Mouse (Mus musculus) neural tube, embryonic 12.5 days (tissue): ENCODE results near the gene Ivns1abp. TPM values are rescaled to one million over a fixed set of nuclear protein-coding genes. Genes with fewer than 3 reads are reported as not detected.
"Not testable (repeated sequence)": the region's sequence is repeated elsewhere in the genome, so short reads cannot be mapped to it uniquely, and the experiment has no call there.

Experiments used
- ATAC-seq: fragments of 200-750 bp; cut with Nextera tagmentation; 2 replicates; pipeline ENCODE4 v1.8.0; 2017; ENCODE audit warnings: low read depth, mild to moderate bottlenecking, moderate TSS enrichment, moderate library complexity; ENCODE audit not compliant: low FRiP score
- H3K27ac ChIP-seq: fragments of 300-500 bp; sonication (generic); 2 replicates; pipeline ENCODE4 v1.5.1; 2016
- H3K27me3 ChIP-seq: fragments of 300-500 bp; sonication (generic); replicated peaks from 2 replicates; pipeline ENCODE4 v1.6.1; 2016; ENCODE audit warnings: mild to moderate bottlenecking
- H3K36me3 ChIP-seq: fragments of 300-500 bp; sonication (generic); 2 replicates; pipeline ENCODE4 v1.6.1; 2016; ENCODE audit warnings: mild to moderate bottlenecking
- H3K4me1 ChIP-seq: fragments of 300-500 bp; sonication (generic); 2 replicates; pipeline ENCODE4 v1.6.1; 2016
- H3K4me2 ChIP-seq: fragments of 300-500 bp; sonication (generic); replicated peaks from 2 replicates; pipeline ENCODE4 v1.6.1; 2016; ENCODE audit warnings: mild to moderate bottlenecking
- H3K4me3 ChIP-seq: fragments of 300-500 bp; sonication (generic); 2 replicates; pipeline ENCODE4 v1.5.1; 2016
- H3K9ac ChIP-seq: fragments of 300-500 bp; sonication (generic); 2 replicates; pipeline ENCODE4 v1.6.1; 2016; ENCODE audit warnings: mild to moderate bottlenecking
- H3K9me3 ChIP-seq: fragments of 300-500 bp; sonication (generic); 2 replicates; pipeline ENCODE4 v1.6.1; 2016; ENCODE audit warnings: mild to moderate bottlenecking
- WGBS: fragments of 180-500 bp; shearing (Covaris S2); methylation state at CpG from one replicate; pipeline ENCODE4 v1.1.7; 2016; 5-methylcytosine and 5-hydroxymethylcytosine counted together
- polyA plus RNA-seq: library from polyadenylated mRNA; unstranded; fragments of >200 nt; fragmentation: Nextera tagmentation; extraction: Ambion mirVana; gene quantifications from 2 replicates; pipeline ENCODE4 v1.2.1, GENCODE M21; 2016

Ivns1abp gene
- polyA plus RNA-seq, 1 experiment from 2014 or later = 344 TPM

- Histone ChIP-seq H3K9me3 (no peaks in the 10 kb centered on the region), H3K27me3 (no peaks in the 10 kb centered on the region)
- ATAC-seq = no peak; the same call in 1 of the 2 replicates
Measured at GRCm38 (mm10) chr1:151343571-151344282, 550 bp upstream of the Ivns1abp start.

GRCm38 (mm10) chr1:151345109-151345862, 1.0 kb downstream of the Ivns1abp start:
- under 1% methylated on average over 55 of the region's 55 CpGs for WGBS
- peaks cover 30% of the 10 kb centered on the region for H3K4me1 ChIP-seq
- H3K4me3 ChIP-seq = peak overlapping the region; percentile 94
- peaks cover 7% of the 10 kb centered on the region; the same call in 1 of the 2 replicates for H3K36me3 ChIP-seq
- peak overlapping the region; percentile 97 for H3K9ac ChIP-seq
- H3K27me3 ChIP-seq = no peaks in the 10 kb centered on the region
- peak overlapping the region; percentile 70 for H3K4me2 ChIP-seq
- peak; percentile 82 for ATAC-seq
- H3K9me3 ChIP-seq = no peaks in the 10 kb centered on the region
- H3K27ac ChIP-seq = peak overlapping the region; percentile 90

More at GRCm38 (mm10) chr1:151343571-151344282, 550 bp upstream of the Ivns1abp start:
- H3K4me3 ChIP-seq = peak overlapping the region; percentile 94
- H3K27ac ChIP-seq = no peak overlapping the region; the same call in 1 of the 2 replicates
- H3K36me3 ChIP-seq = no peaks in the 10 kb centered on the region
- peaks cover 37% of the 10 kb centered on the region for H3K4me1 ChIP-seq
- 1% methylated on average over 17 of the region's 17 CpGs for WGBS
- H3K9ac ChIP-seq = peak overlapping the region; percentile 56
- H3K4me2 ChIP-seq = peak overlapping the region; percentile 70

GRCm38 (mm10) chr1:151345863-151346195, 1.6 kb downstream of the Ivns1abp start:
- Histone ChIP-seq H3K36me3 (peaks cover 8% of the 10 kb centered on the region; the same call in 1 of the 2 replicates), H3K4me2 (peak overlapping the region; percentile 70), H3K9ac (peak overlapping the region; percentile 97), H3K27me3 (no peaks in the 10 kb centered on the region), H3K4me1 (peaks cover 30% of the 10 kb centered on the region), H3K9me3 (no peaks in the 10 kb centered on the region), H3K27ac (no peak overlapping the region), H3K4me3 (peak overlapping the region; percentile 94)
- no peak for ATAC-seq

GRCm38 (mm10) chr1:151346681-151347127, 2.4 kb downstream of the Ivns1abp start:
- WGBS = 65% methylated on average over 6 of the region's 6 CpGs
- Histone ChIP-seq H3K36me3 (peaks cover 16% of the 10 kb centered on the region), H3K4me2 (peak overlapping the region; percentile 70), H3K27ac (no peak overlapping the region), H3K4me1 (peaks cover 30% of the 10 kb centered on the region), H3K9me3 (no peaks in the 10 kb centered on the region), H3K4me3 (peak overlapping the region; percentile 18), H3K9ac (peak overlapping the region; percentile 97), H3K27me3 (no peaks in the 10 kb centered on the region)
- no peak for ATAC-seq

- Histone ChIP-seq H3K36me3 (peaks cover 32% of the 10 kb centered on the region), H3K4me1 (peaks cover 18% of the 10 kb centered on the region)
- not testable (repeated sequence) for ATAC-seq, H3K4me3 ChIP-seq, H3K4me2 ChIP-seq, H3K27ac ChIP-seq, H3K9ac ChIP-seq, H3K9me3 ChIP-seq, H3K27me3 ChIP-seq
- 87% methylated on average over 4 of the region's 4 CpGs for WGBS
Measured at GRCm38 (mm10) chr1:151348293-151348692, 4.0 kb downstream of the Ivns1abp start.

- Histone ChIP-seq H3K27ac (no peak overlapping the region), H3K27me3 (no peaks in the 10 kb centered on the region), H3K4me2 (no peak overlapping the region), H3K9me3 (no peaks in the 10 kb centered on the region), H3K4me1 (peaks cover 3% of the 10 kb centered on the region; the same call in 1 of the 2 replicates), H3K9ac (no peak overlapping the region), H3K4me3 (no peak overlapping the region), H3K36me3 (peaks cover 74% of the 10 kb centered on the region)
- ATAC-seq = no peak
- WGBS = 95% methylated on average over 2 of the region's 2 CpGs
Measured at GRCm38 (mm10) chr1:151352911-151353310, 8.6 kb downstream of the Ivns1abp start.

GRCm38 (mm10) chr1:151355994-151356393, 11.7 kb downstream of the Ivns1abp start:
- Histone ChIP-seq H3K9ac (no peak overlapping the region), H3K27ac (no peak overlapping the region), H3K4me2 (no peak overlapping the region), H3K27me3 (no peaks in the 10 kb centered on the region), H3K4me1 (no peaks in the 10 kb centered on the region), H3K4me3 (no peak overlapping the region), H3K9me3 (no peaks in the 10 kb centered on the region), H3K36me3 (peaks cover 95% of the 10 kb centered on the region)
- no peak for ATAC-seq
- WGBS = 95% methylated on average over 5 of the region's 5 CpGs

- no peak overlapping the region for H3K4me3 ChIP-seq
Measured at GRCm38 (mm10) chr1:151359374-151359773, 15.1 kb downstream of the Ivns1abp start.

GRCm38 (mm10) chr1:151366944-151367605, 22.8 kb downstream of the Ivns1abp start:
- WGBS = 85% methylated on average over 8 of the region's 8 CpGs
- H3K36me3 ChIP-seq = peaks cover 61% of the 10 kb centered on the region

More at GRCm38 (mm10) chr1:151359374-151359773, 15.1 kb downstream of the Ivns1abp start:
- no peaks in the 10 kb centered on the region for H3K9me3 ChIP-seq
- no peak overlapping the region for H3K9ac ChIP-seq
- no peak overlapping the region for H3K27ac ChIP-seq
- 92% methylated on average over 3 of the region's 3 CpGs for WGBS
- no peak overlapping the region for H3K4me2 ChIP-seq
- H3K27me3 ChIP-seq = no peaks in the 10 kb centered on the region
- peaks cover 87% of the 10 kb centered on the region for H3K36me3 ChIP-seq
- H3K4me1 ChIP-seq = no peaks in the 10 kb centered on the region
- ATAC-seq = no peak

GRCm38 (mm10) chr1:151367721-151368324, 23.5 kb downstream of the Ivns1abp start:
- no peak overlapping the region for H3K9ac ChIP-seq
- no peak for ATAC-seq
- 92% methylated on average over 5 of the region's 5 CpGs for WGBS
- no peak overlapping the region for H3K4me3 ChIP-seq
- H3K9me3 ChIP-seq = no peaks in the 10 kb centered on the region
- no peak overlapping the region for H3K27ac ChIP-seq
- peaks cover 58% of the 10 kb centered on the region for H3K36me3 ChIP-seq
- no peak overlapping the region for H3K4me2 ChIP-seq
- no peaks in the 10 kb centered on the region for H3K4me1 ChIP-seq
- no peaks in the 10 kb centered on the region for H3K27me3 ChIP-seq

More at GRCm38 (mm10) chr1:151366944-151367605, 22.8 kb downstream of the Ivns1abp start:
- no peaks in the 10 kb centered on the region for H3K4me1 ChIP-seq
- no peak overlapping the region for H3K9ac ChIP-seq
- H3K4me3 ChIP-seq = no peak overlapping the region
- H3K4me2 ChIP-seq = no peak overlapping the region
- no peaks in the 10 kb centered on the region for H3K9me3 ChIP-seq
- H3K27me3 ChIP-seq = no peaks in the 10 kb centered on the region
- ATAC-seq = no peak
- no peak overlapping the region for H3K27ac ChIP-seq

- Histone ChIP-seq H3K4me3 (no peak overlapping the region), H3K9ac (no peak overlapping the region), H3K4me2 (no peak overlapping the region), H3K9me3 (no peaks in the 10 kb centered on the region), H3K36me3 (peaks cover 52% of the 10 kb centered on the region), H3K4me1 (no peaks in the 10 kb centered on the region), H3K27me3 (no peaks in the 10 kb centered on the region), H3K27ac (no peak overlapping the region)
- 83% methylated on average over 3 of the region's 3 CpGs for WGBS
- ATAC-seq = no peak
Measured at GRCm38 (mm10) chr1:151368444-151368843, 24.2 kb downstream of the Ivns1abp start.

GRCm38 (mm10) chr1:151370573-151370972, 26.3 kb downstream of the Ivns1abp start:
- WGBS = 86% methylated on average over 3 of the region's 3 CpGs
- ATAC-seq = no peak
- H3K4me3 ChIP-seq = no peak overlapping the region
- H3K4me1 ChIP-seq = no peaks in the 10 kb centered on the region
- peaks cover 31% of the 10 kb centered on the region for H3K36me3 ChIP-seq
- no peaks in the 10 kb centered on the region for H3K27me3 ChIP-seq
- H3K9me3 ChIP-seq = no peaks in the 10 kb centered on the region
- H3K9ac ChIP-seq = no peak overlapping the region
- H3K4me2 ChIP-seq = no peak overlapping the region
- H3K27ac ChIP-seq = no peak overlapping the region
